Mouse (Mus musculus): ENCODE measurements around the gene Kcnma1. TPM values are rescaled to one million over a fixed set of nuclear protein-coding genes. Genes with fewer than 3 reads are reported as not detected.

Gene Kcnma1
- polyA plus RNA-seq, 1 experiment from 2014 or later = 0.62 TPM

DNA sequence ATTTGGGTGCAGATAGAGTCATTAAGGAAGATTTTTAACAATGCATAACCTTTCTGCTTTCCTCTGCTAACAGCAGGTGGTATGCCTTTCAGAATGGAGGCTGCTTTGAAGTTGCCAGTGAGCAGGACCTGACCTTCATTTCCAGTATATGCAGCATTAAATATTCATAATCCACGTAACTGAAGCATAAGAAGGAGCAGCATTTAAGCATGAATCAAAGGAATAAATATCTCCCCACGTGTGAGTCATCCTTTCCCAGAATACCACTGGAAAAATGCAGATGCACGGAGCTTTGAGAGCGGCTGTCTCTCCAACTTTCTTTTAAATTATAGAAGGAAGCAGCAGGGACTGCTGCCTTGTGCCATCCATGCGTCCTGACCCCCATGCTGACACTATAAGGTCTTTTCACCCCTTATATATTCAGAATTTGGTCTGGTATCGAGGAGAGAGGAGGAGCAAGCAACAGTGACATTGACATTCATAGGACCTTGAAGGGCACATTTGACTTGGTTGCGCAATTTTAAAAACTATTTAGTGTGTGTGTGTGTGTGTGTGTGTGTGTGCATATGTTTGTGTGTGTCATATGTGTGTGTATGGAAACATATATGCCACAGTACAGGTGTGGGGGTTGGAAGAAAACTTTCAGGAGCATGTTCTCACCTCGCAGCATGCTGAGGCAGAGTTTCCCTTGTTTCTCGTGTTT is 368.8 kb downstream of the Kcnma1 start:
- ATAC-seq = no peak

DNA sequence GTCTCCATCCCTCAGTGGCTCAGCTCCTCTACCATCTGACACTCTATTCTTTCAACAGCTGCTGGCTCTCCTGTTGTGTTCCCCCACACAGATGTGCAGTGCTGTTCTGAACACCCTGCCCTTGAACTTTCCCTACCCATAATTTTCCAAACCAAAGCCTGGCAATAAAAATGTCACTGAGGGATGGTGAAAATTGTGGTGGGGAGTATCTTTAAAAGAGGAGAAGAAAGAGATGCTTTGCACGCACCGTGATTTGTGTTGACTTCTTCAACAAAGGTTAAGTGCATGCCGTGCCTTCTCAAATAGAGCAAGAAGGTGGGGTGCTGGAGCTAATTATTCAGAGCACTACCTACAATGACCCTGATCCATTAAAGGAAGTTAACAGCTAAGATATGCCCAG is 371.1 kb downstream of the Kcnma1 start:
- Histone ChIP-seq H3K4me2 (replicated peaks; ENCODE audit: low read depth, low read length) (no peak overlapping the region), H3K9me3 (ENCODE audit: low read length) (no peaks in the 10 kb centered on the region), H3K4me1 (ENCODE audit: insufficient read depth, low read depth, low read length) (no peaks in the 10 kb centered on the region), H3K4me3 (ENCODE audit: low read depth, low read length) (no peak overlapping the region), H3K27ac (ENCODE audit: low read length) (no peak overlapping the region), H3K9ac (replicated peaks; ENCODE audit: low read depth) (no peak overlapping the region), H3K36me3 (ENCODE audit: insufficient read depth, low read length) (no peaks in the 10 kb centered on the region), H3K27me3 (replicated peaks; ENCODE audit: insufficient read depth, low read length) (no peaks in the 10 kb centered on the region)
- TF ChIP-seq CTCF (IDR thresholded peaks at IDR 0.05) = no peak
- no peak for TF ChIP-seq EP300 (IDR thresholded peaks at IDR 0.05)
- no peak for ATAC-seq
- whole genome bisulfite sequencing = 70% methylated on average over 3 of the region's 3 CpGs
- DNase-seq (ENCODE audit: low spot score) = no peak

More for the DNA sequence above, 368.8 kb downstream of the Kcnma1 start:
- TF ChIP-seq EP300 (IDR thresholded peaks at IDR 0.05) (no peak), CTCF (IDR thresholded peaks at IDR 0.05) (no peak)
- Histone ChIP-seq H3K9ac (replicated peaks; ENCODE audit: low read depth) (no peak overlapping the region), H3K36me3 (ENCODE audit: insufficient read depth, low read length) (no peaks in the 10 kb centered on the region), H3K9me3 (ENCODE audit: low read length) (no peaks in the 10 kb centered on the region), H3K27me3 (replicated peaks; ENCODE audit: insufficient read depth, low read length) (no peaks in the 10 kb centered on the region), H3K4me2 (replicated peaks; ENCODE audit: low read depth, low read length) (no peak overlapping the region), H3K4me1 (ENCODE audit: insufficient read depth, low read depth, low read length) (no peaks in the 10 kb centered on the region), H3K4me3 (ENCODE audit: low read depth, low read length) (no peak overlapping the region), H3K27ac (ENCODE audit: low read length) (no peak overlapping the region)
- WGBS = 71% methylated on average over 9 of the region's 9 CpGs
- no peak for DNase-seq (ENCODE audit: low spot score)

- ATAC-seq (no peak), DNase-seq (ENCODE audit: low spot score) (peak; percentile 27)
- H3K27ac ChIP-seq (ENCODE audit: low read length) = no peak overlapping the region
- no peaks in the 10 kb centered on the region for H3K27me3 ChIP-seq (replicated peaks; ENCODE audit: insufficient read depth, low read length)
- no peaks in the 10 kb centered on the region for H3K4me1 ChIP-seq (ENCODE audit: insufficient read depth, low read depth, low read length)
- H3K9me3 ChIP-seq (ENCODE audit: low read length) = no peaks in the 10 kb centered on the region
- 26% methylated on average over 2 of the region's 2 CpGs for WGBS
- H3K36me3 ChIP-seq (ENCODE audit: insufficient read depth, low read length) = no peaks in the 10 kb centered on the region
- no peak overlapping the region for H3K9ac ChIP-seq (replicated peaks; ENCODE audit: low read depth)
- no peak overlapping the region for H3K4me3 ChIP-seq (ENCODE audit: low read depth, low read length)
- H3K4me2 ChIP-seq (replicated peaks; ENCODE audit: low read depth, low read length) = no peak overlapping the region
- TF ChIP-seq CTCF (IDR thresholded peaks at IDR 0.05) (peak; percentile 41), EP300 (IDR thresholded peaks at IDR 0.05) (no peak)
Observed at GRCm38 (mm10) chr14:23640665-23641064, 373.6 kb downstream of the Kcnma1 start.

DNA sequence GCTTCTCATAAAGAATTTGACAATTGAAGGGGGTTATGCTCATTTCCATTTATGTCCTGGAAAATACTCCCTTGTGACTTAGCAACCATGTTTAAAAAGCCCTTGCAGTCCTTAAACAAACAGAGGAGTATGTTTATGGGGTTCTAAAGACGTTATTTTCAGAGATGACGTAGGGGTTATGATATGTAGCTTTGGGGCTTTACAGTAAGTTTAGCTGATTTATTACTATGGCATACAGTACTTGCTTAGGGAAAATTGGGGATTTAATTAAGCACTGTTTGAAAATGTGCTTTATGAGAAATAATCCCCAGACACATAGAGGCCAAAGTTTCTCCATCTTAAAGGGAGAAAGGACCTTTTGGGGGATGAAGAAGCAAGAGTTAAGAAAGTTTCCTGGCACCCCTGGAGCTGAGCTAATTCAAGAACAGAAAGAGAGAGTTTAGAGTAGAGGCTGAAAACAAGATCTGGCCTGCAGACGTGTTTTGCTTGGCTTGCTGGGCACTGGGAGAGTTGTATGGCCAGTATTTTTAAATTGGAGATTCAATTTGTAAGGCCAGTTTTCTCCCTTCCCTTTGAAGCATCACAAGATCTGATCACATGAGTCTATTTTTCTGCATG is 376.1 kb downstream of the Kcnma1 start:
- Histone ChIP-seq H3K4me3 (ENCODE audit: low read depth, low read length) (no peak overlapping the region), H3K27me3 (replicated peaks; ENCODE audit: insufficient read depth, low read length) (no peaks in the 10 kb centered on the region), H3K36me3 (ENCODE audit: insufficient read depth, low read length) (no peaks in the 10 kb centered on the region), H3K9me3 (ENCODE audit: low read length) (no peaks in the 10 kb centered on the region), H3K27ac (ENCODE audit: low read length) (no peak overlapping the region), H3K9ac (replicated peaks; ENCODE audit: low read depth) (no peak overlapping the region), H3K4me2 (replicated peaks; ENCODE audit: low read depth, low read length) (no peak overlapping the region), H3K4me1 (ENCODE audit: insufficient read depth, low read depth, low read length) (no peaks in the 10 kb centered on the region)
- ATAC-seq = no peak
- no peak for TF ChIP-seq CTCF (IDR thresholded peaks at IDR 0.05)
- no peak for TF ChIP-seq EP300 (IDR thresholded peaks at IDR 0.05)
- 37% methylated on average over 3 of the region's 3 CpGs for WGBS
- no peak for DNase-seq (ENCODE audit: low spot score)

DNA sequence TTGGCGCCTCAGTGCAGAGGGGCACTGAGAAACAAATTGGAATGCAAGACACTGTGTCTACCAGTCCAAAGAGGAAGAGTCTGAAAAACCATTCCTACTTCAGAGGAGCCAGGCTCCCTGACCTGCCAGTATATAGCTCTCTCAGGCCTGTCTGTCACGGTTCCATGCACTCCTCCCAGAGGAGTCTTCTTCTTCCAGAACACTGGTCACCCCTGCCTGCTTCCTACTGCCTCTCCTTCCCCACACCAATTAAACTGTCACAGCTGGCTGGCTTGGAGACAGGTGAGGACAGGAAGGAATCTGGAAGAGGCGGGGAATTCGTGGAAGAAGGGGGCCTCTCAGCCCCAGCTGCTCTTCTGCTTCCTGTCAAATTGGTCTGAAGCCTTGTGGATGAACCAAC is 378.4 kb downstream of the Kcnma1 start:
- H3K9ac ChIP-seq (replicated peaks; ENCODE audit: low read depth) = no peak overlapping the region
- ATAC-seq (no peak), DNase-seq (ENCODE audit: low spot score) (no peak)
- H3K36me3 ChIP-seq (ENCODE audit: insufficient read depth, low read length) = no peaks in the 10 kb centered on the region
- TF ChIP-seq EP300 (IDR thresholded peaks at IDR 0.05) = no peak
- H3K27ac ChIP-seq (ENCODE audit: low read length) = no peak overlapping the region
- H3K9me3 ChIP-seq (ENCODE audit: low read length) = no peaks in the 10 kb centered on the region
- no peak overlapping the region for H3K4me3 ChIP-seq (ENCODE audit: low read depth, low read length)
- H3K27me3 ChIP-seq (replicated peaks; ENCODE audit: insufficient read depth, low read length) = no peaks in the 10 kb centered on the region
- 70% methylated on average over 4 of the region's 4 CpGs for WGBS
- no peaks in the 10 kb centered on the region for H3K4me1 ChIP-seq (ENCODE audit: insufficient read depth, low read depth, low read length)
- H3K4me2 ChIP-seq (replicated peaks; ENCODE audit: low read depth, low read length) = no peak overlapping the region

DNA sequence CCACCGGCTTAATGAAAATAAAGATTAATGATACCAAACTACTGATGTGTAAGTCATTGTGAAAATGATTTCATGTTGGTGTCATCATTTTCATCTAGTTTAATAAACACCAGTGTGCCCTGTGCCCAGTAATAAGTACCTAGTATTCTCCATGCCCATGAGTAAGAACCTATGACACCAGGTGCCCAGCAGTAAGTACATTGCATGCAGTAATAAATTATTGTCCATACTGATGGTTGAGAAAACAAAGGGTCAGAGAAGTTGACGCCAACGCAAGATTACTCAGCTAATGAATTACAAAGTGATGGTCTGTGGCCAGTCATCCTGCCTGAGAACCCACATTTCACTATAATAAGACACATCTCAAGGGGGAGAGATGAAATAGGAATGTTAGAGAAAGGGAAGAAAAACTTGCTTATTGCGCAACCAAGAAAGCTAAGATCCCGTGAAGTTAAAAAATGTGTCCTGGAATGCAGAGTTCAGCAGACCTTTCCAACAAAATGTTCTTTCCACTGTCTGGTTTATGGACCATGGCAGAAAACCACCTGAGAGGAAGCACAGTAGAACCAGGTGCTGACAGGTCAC is 381.2 kb downstream of the Kcnma1 start:
- ATAC-seq (no peak), DNase-seq (ENCODE audit: low spot score) (no peak)
- no peak overlapping the region for H3K4me3 ChIP-seq (ENCODE audit: low read depth, low read length)
- TF ChIP-seq EP300 (IDR thresholded peaks at IDR 0.05) (no peak), CTCF (IDR thresholded peaks at IDR 0.05) (no peak)
- 72% methylated on average over 5 of the region's 5 CpGs for WGBS
- no peak overlapping the region for H3K27ac ChIP-seq (ENCODE audit: low read length)
- no peak overlapping the region for H3K9ac ChIP-seq (replicated peaks; ENCODE audit: low read depth)
- H3K4me1 ChIP-seq (ENCODE audit: insufficient read depth, low read depth, low read length) = no peaks in the 10 kb centered on the region
- no peak overlapping the region for H3K4me2 ChIP-seq (replicated peaks; ENCODE audit: low read depth, low read length)
- no peaks in the 10 kb centered on the region for H3K36me3 ChIP-seq (ENCODE audit: insufficient read depth, low read length)
- no peaks in the 10 kb centered on the region for H3K9me3 ChIP-seq (ENCODE audit: low read length)
- no peaks in the 10 kb centered on the region for H3K27me3 ChIP-seq (replicated peaks; ENCODE audit: insufficient read depth, low read length)

Data from lung, postnatal 0 days (tissue).